Comparison of ENCODE assay signal across 8 mouse cellular contexts in the genomic region with DNA sequence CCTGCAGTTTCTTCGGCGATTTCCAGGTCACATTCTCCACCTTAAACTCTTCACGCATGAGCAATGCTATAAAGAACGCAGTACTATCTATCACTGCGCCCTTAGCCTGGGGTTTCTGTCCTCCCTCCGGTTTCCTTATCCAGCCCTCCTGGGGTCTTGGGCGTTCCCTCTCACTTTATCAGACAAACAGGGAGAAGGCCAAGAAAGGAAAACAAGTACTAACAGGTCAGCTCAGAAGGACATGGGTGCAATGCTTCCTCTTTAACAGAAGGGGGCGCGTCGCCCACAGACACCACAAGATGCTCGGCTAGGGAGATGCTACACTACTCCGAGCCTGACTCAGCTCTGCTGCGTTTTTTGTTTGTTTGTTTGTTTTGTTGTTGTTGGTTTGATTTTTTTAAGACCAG. TPM values are rescaled to one million over a fixed set of nuclear protein-coding genes. Genes with fewer than 3 reads are reported as not detected.
DNase-seq lines count a peak whose midpoint lies in the region; ATAC-seq and TF ChIP-seq lines count a peak whose summit lies in the region.

No protein-coding gene starts in this region.

- H3K9ac ChIP-seq in forebrain, embryonic 16.5 days (replicated peaks; ENCODE audit: low read depth, low read length): no peak overlapping the region
- no peak overlapping the region for H3K9ac ChIP-seq in neural tube, embryonic 11.5 days (ENCODE audit: low read length)

- no peak for ATAC-seq in forebrain, embryonic 16.5 days
- no peak for ATAC-seq in neural tube, embryonic 11.5 days (ENCODE audit: insufficient read depth, low FRiP score, low TSS enrichment)
- peak; percentile 66 for ATAC-seq in granulocyte monocyte progenitor cell, adult 5-6 weeks (replicated peaks; ENCODE audit: poor library complexity, severe bottlenecking)

- TF ChIP-seq POLR2A in small intestine, adult 2 months (IDR thresholded peaks at IDR 0.05; ENCODE audit: low read depth, low read length): no peak

- H3K4me1 ChIP-seq in forebrain, embryonic 10.5 days: peaks cover 11% of the 10 kb centered on the region
- 0 out of 2 replicates have a peak, but pooled peaks cover 2% of the 10 kb centered on the region for H3K4me1 ChIP-seq in forebrain, embryonic 16.5 days (replicated peaks; ENCODE audit: control insufficient read depth, insufficient read depth, low read length)
- no peaks in the 10 kb centered on the region for H3K4me1 ChIP-seq in neural tube, embryonic 11.5 days (ENCODE audit: control insufficient read depth, insufficient read depth, low read length)
- H3K4me1 ChIP-seq in small intestine, adult 2 months (ENCODE audit: control insufficient read depth, insufficient read depth, insufficient read length, low read length): no peaks in the 10 kb centered on the region; the same call in 1 of the 2 replicates

- no peaks in the 10 kb centered on the region for H3K9me3 ChIP-seq in forebrain, embryonic 10.5 days
- H3K9me3 ChIP-seq in forebrain, embryonic 16.5 days (ENCODE audit: control insufficient read depth, low read length): no peaks in the 10 kb centered on the region
- no peaks in the 10 kb centered on the region for H3K9me3 ChIP-seq in neural tube, embryonic 11.5 days (ENCODE audit: control insufficient read depth, low read length)

- H3K27ac ChIP-seq in forebrain, embryonic 10.5 days: no peak overlapping the region
- H3K27ac ChIP-seq in forebrain, embryonic 16.5 days (ENCODE audit: low read length): no peak overlapping the region
- H3K27ac ChIP-seq in neural tube, embryonic 11.5 days (ENCODE audit: low read depth, low read length): no peak overlapping the region
- H3K27ac ChIP-seq in small intestine, adult 2 months (ENCODE audit: insufficient read depth, low read depth, low read length): no peak overlapping the region

- no peaks in the 10 kb centered on the region for H3K36me3 ChIP-seq in forebrain, embryonic 10.5 days (replicated peaks)
- H3K36me3 ChIP-seq in forebrain, embryonic 16.5 days (ENCODE audit: control insufficient read depth, insufficient read depth): no peaks in the 10 kb centered on the region
- no peaks in the 10 kb centered on the region for H3K36me3 ChIP-seq in neural tube, embryonic 11.5 days (ENCODE audit: control insufficient read depth, insufficient read depth, low read length)
- no peaks in the 10 kb centered on the region for H3K36me3 ChIP-seq in small intestine, adult 2 months (ENCODE audit: control insufficient read depth, insufficient read depth, low read length)

- no peak overlapping the region for H3K4me3 ChIP-seq in forebrain, embryonic 10.5 days
- no peak overlapping the region for H3K4me3 ChIP-seq in forebrain, embryonic 16.5 days (replicated peaks; ENCODE audit: low read length)
- no peak overlapping the region for H3K4me3 ChIP-seq in neural tube, embryonic 11.5 days (ENCODE audit: low read depth, low read length)
- no peak overlapping the region for H3K4me3 ChIP-seq in small intestine, adult 2 months (ENCODE audit: low read depth, low read length)

- peak; percentile 68; the same call in 1 of the 2 replicates for TF ChIP-seq CTCF in small intestine, adult 2 months (IDR thresholded peaks at IDR 0.05; ENCODE audit: extremely low read depth, insufficient read length, insufficient replicate concordance, low read depth, low read length)

- WGBS in forebrain, embryonic 10.5 days: 25% methylated on average over 13 of the region's 13 CpGs
- 20% methylated on average over 13 of the region's 13 CpGs for WGBS in forebrain, embryonic 16.5 days
- 26% methylated on average over 13 of the region's 13 CpGs for WGBS in neural tube, embryonic 11.5 days
- 29% methylated on average over 13 of the region's 13 CpGs for WGBS in small intestine, adult 2 months

- H3K27me3 ChIP-seq in forebrain, embryonic 10.5 days (ENCODE audit: poor library complexity, severe bottlenecking): peaks cover 23% of the 10 kb centered on the region
- H3K27me3 ChIP-seq in forebrain, embryonic 16.5 days (replicated peaks; ENCODE audit: control insufficient read depth, insufficient read depth, low read length): no peaks in the 10 kb centered on the region; the same call in 1 of the 2 replicates
- H3K27me3 ChIP-seq in neural tube, embryonic 11.5 days (ENCODE audit: control insufficient read depth, insufficient read depth, low read length): no peaks in the 10 kb centered on the region
- H3K27me3 ChIP-seq in small intestine, adult 2 months (ENCODE audit: control insufficient read depth, insufficient read depth, low read length): no peaks in the 10 kb centered on the region

- peak; percentile 45 for DNase-seq in forebrain, embryonic 10.5 days (ENCODE audit: extremely low spot score, low spot score)
- peak; percentile 47 for DNase-seq in neural tube, embryonic 11.5 days (ENCODE audit: low spot score)
- DNase-seq in neural tube, embryonic 10.5 days (ENCODE audit: extremely low spot score, low spot score): no peak
- no peak for DNase-seq in left cerebral cortex, adult 11 months (ENCODE audit: low spot score)
- DNase-seq in gastrocnemius, postnatal 25 days: no peak

- H3K4me2 ChIP-seq in forebrain, embryonic 16.5 days (ENCODE audit: low read length): no peak overlapping the region
- no peak overlapping the region for H3K4me2 ChIP-seq in neural tube, embryonic 11.5 days (ENCODE audit: low read depth)

RNA-seq across cellular contexts. Expression of gene Fabp3, which starts 11.3 kb away (rescaled TPM):
- polyA plus RNA-seq in forebrain, embryonic 10.5 days (2016; fragmentation: Nextera tagmentation; extraction: Ambion mirVana): 16.2 and 18.8 TPM in 2 replicates
- 106 and 143 TPM in 2 replicates for polyA plus RNA-seq in forebrain, embryonic 16.5 days (2015; fragmentation: Nextera tagmentation; extraction: Ambion mirVana)
- polyA plus RNA-seq in neural tube, embryonic 11.5 days (2014; fragmentation: Nextera tagmentation; extraction: Ambion mirVana): 31.5 and 32.7 TPM in 2 replicates
- total RNA-seq in granulocyte monocyte progenitor cell, adult 5-6 weeks (2014; fragmentation: Nextera tagmentation): not detected in 2 replicates
- not detected in 2 replicates for total RNA-seq in granulocyte monocyte progenitor cell, adult 5-6 weeks (2017)
- 0.71 and 0.72 TPM in 2 replicates for polyA plus RNA-seq in small intestine, adult 2 months (2012; rRNA removed)
- total RNA-seq in gastrocnemius, postnatal 25 days (2021): 1,000 to 10,000 TPM in 1 of 2 experiments, 100 to 1,000 TPM in 1; 646 to 1,026 TPM

RNA-seq across cellular contexts. Expression of gene Gm10570, which starts 11.3 kb away (rescaled TPM):
- not detected in 2 replicates for polyA plus RNA-seq in forebrain, embryonic 10.5 days (2016; fragmentation: Nextera tagmentation; extraction: Ambion mirVana)
- 0.92 and 1.3 TPM in 2 replicates for polyA plus RNA-seq in forebrain, embryonic 16.5 days (2015; fragmentation: Nextera tagmentation; extraction: Ambion mirVana)
- polyA plus RNA-seq in neural tube, embryonic 11.5 days (2014; fragmentation: Nextera tagmentation; extraction: Ambion mirVana): not detected in 2 replicates
- total RNA-seq in granulocyte monocyte progenitor cell, adult 5-6 weeks (2014; fragmentation: Nextera tagmentation): not detected in 2 replicates
- not detected in 2 replicates for total RNA-seq in granulocyte monocyte progenitor cell, adult 5-6 weeks (2017)
- 0.27 TPM in 1 of 2 replicates, not detected in the other for polyA plus RNA-seq in small intestine, adult 2 months (2012; rRNA removed)
- not detected for total RNA-seq in gastrocnemius, postnatal 25 days (2021)

RNA-seq across cellular contexts. Expression of gene Serinc2, which starts 18.1 kb away (rescaled TPM):
- 53.3 and 63.2 TPM in 2 replicates for polyA plus RNA-seq in forebrain, embryonic 10.5 days (2016; fragmentation: Nextera tagmentation; extraction: Ambion mirVana)
- 80.2 and 80.9 TPM in 2 replicates for polyA plus RNA-seq in forebrain, embryonic 16.5 days (2015; fragmentation: Nextera tagmentation; extraction: Ambion mirVana)
- polyA plus RNA-seq in neural tube, embryonic 11.5 days (2014; fragmentation: Nextera tagmentation; extraction: Ambion mirVana): 58.5 and 60.1 TPM in 2 replicates
- not detected in 2 replicates for total RNA-seq in granulocyte monocyte progenitor cell, adult 5-6 weeks (2014; fragmentation: Nextera tagmentation)
- not detected in 2 replicates for total RNA-seq in granulocyte monocyte progenitor cell, adult 5-6 weeks (2017)
- 271 and 356 TPM in 2 replicates for polyA plus RNA-seq in small intestine, adult 2 months (2012; rRNA removed)
- total RNA-seq in gastrocnemius, postnatal 25 days (2021): 10 to 100 TPM; 52.0 to 64.1 TPM

Comparison
In these comparisons a context has a peak if more than half of its experiments do, and no peak if none do; other contexts are left out.
1. DNase-seq: peak in forebrain, embryonic 10.5 days (single experiment) and neural tube, embryonic 11.5 days (single experiment); none in neural tube, embryonic 10.5 days (single experiment), left cerebral cortex, adult 11 months (single experiment) and gastrocnemius, postnatal 25 days (single experiment).